Mouse (Mus musculus): Measurements from ENCODE around the gene Rad54l. TPM values are rescaled to one million over a fixed set of nuclear protein-coding genes. Genes with fewer than 3 reads are reported as not detected.

Rad54l gene
- total and polyA plus RNA-seq, 2 experiments from 2014 or later = 2.5 to 3.0 TPM

- TF ChIP-seq CTCF (IDR thresholded peaks at IDR 0.05) = no peak
- Histone ChIP-seq H3K27me3 (ENCODE audit: insufficient read depth, low read length) (no peaks in the 10 kb centered on the region), H3K4me1 (ENCODE audit: insufficient read depth, low read length) (no peaks in the 10 kb centered on the region), H3K9ac (replicated peaks; ENCODE audit: low read length, poor library complexity, severe bottlenecking) (no peak overlapping the region), H3K4me2 (ENCODE audit: low read depth, low read length, poor library complexity, severe bottlenecking) (no peak overlapping the region), H3K9me3 (ENCODE audit: low read length) (no peaks in the 10 kb centered on the region), H3K36me3 (ENCODE audit: insufficient read depth, low read length) (no peaks in the 10 kb centered on the region), H3K4me3 (ENCODE audit: low read depth, low read length) (no peak overlapping the region), H3K27ac (ENCODE audit: low read depth, low read length) (no peak overlapping the region)
- 78% methylated on average over 7 of the region's 7 CpGs for WGBS
- no peak for ATAC-seq (ENCODE audit: low FRiP score)
- no peak for DNase-seq (ENCODE audit: low spot score)
Observed at GRCm38 (mm10) chr4:116048130-116048920, 75.2 kb downstream of the Rad54l start.

GRCm38 (mm10) chr4:116047681-116048080 is 75.8 kb downstream of the Rad54l start:
- ATAC-seq (ENCODE audit: low FRiP score) = no peak
- 92% methylated on average over 1 of the region's 1 CpGs for WGBS
- no peak for TF ChIP-seq CTCF (IDR thresholded peaks at IDR 0.05)

GRCm38 (mm10) chr4:116046604-116047003 is 76.9 kb downstream of the Rad54l start:
- no peak overlapping the region for H3K27ac ChIP-seq (ENCODE audit: low read depth, low read length)
- no peak overlapping the region for H3K4me2 ChIP-seq (ENCODE audit: low read depth, low read length, poor library complexity, severe bottlenecking)
- no peak overlapping the region for H3K4me3 ChIP-seq (ENCODE audit: low read depth, low read length)
- no peaks in the 10 kb centered on the region for H3K36me3 ChIP-seq (ENCODE audit: insufficient read depth, low read length)
- no peak for DNase-seq (ENCODE audit: low spot score)
- H3K4me1 ChIP-seq (ENCODE audit: insufficient read depth, low read length) = no peaks in the 10 kb centered on the region
- no peak for TF ChIP-seq CTCF (IDR thresholded peaks at IDR 0.05)
- no peaks in the 10 kb centered on the region for H3K27me3 ChIP-seq (ENCODE audit: insufficient read depth, low read length)
- H3K9ac ChIP-seq (replicated peaks; ENCODE audit: low read length, poor library complexity, severe bottlenecking) = no peak overlapping the region
- ATAC-seq (ENCODE audit: low FRiP score) = no peak
- H3K9me3 ChIP-seq (ENCODE audit: low read length) = no peaks in the 10 kb centered on the region
- 90% methylated on average over 2 of the region's 2 CpGs for WGBS

More at GRCm38 (mm10) chr4:116047681-116048080, 75.8 kb downstream of the Rad54l start:
- H3K27ac ChIP-seq (ENCODE audit: low read depth, low read length) = no peak overlapping the region
- no peaks in the 10 kb centered on the region for H3K36me3 ChIP-seq (ENCODE audit: insufficient read depth, low read length)
- H3K4me3 ChIP-seq (ENCODE audit: low read depth, low read length) = no peak overlapping the region
- DNase-seq (ENCODE audit: low spot score) = no peak
- no peaks in the 10 kb centered on the region for H3K4me1 ChIP-seq (ENCODE audit: insufficient read depth, low read length)
- H3K4me2 ChIP-seq (ENCODE audit: low read depth, low read length, poor library complexity, severe bottlenecking) = no peak overlapping the region
- H3K27me3 ChIP-seq (ENCODE audit: insufficient read depth, low read length) = no peaks in the 10 kb centered on the region
- H3K9ac ChIP-seq (replicated peaks; ENCODE audit: low read length, poor library complexity, severe bottlenecking) = no peak overlapping the region
- no peaks in the 10 kb centered on the region for H3K9me3 ChIP-seq (ENCODE audit: low read length)

Other genes starting within 250 kb of the Rad54l start
- gene Kncn, start 239.3 kb downstream of the Rad54l start, total RNA-seq (2014; rRNA removed) = 0.09 and 0.11 TPM in 2 replicates
- gene Kncn, start 239.3 kb downstream of the Rad54l start, polyA plus RNA-seq (2015; fragmentation: Nextera tagmentation; extraction: Ambion mirVana) = 0.16 and 0.25 TPM in 2 replicates
- gene 6430628N08Rik, start 233.0 kb downstream of the Rad54l start, total RNA-seq (2014; rRNA removed) = 0.33 and 0.66 TPM in 2 replicates
- 0.94 and 1.2 TPM in 2 replicates for gene 6430628N08Rik, start 233.0 kb downstream of the Rad54l start, polyA plus RNA-seq (2015; fragmentation: Nextera tagmentation; extraction: Ambion mirVana)
- 9.6 and 10.3 TPM in 2 replicates for gene Dmbx1, start 183.8 kb downstream of the Rad54l start, total RNA-seq (2014; rRNA removed)
- 7.7 and 8.7 TPM in 2 replicates for gene Dmbx1, start 183.8 kb downstream of the Rad54l start, polyA plus RNA-seq (2015; fragmentation: Nextera tagmentation; extraction: Ambion mirVana)
- 25.8 and 43.1 TPM in 2 replicates for gene Faah, start 105.8 kb downstream of the Rad54l start, total RNA-seq (2014; rRNA removed)
- 30.6 and 31.2 TPM in 2 replicates for gene Faah, start 105.8 kb downstream of the Rad54l start, polyA plus RNA-seq (2015; fragmentation: Nextera tagmentation; extraction: Ambion mirVana)
- gene Nsun4, start 69.8 kb downstream of the Rad54l start, total RNA-seq (2014; rRNA removed) = 8.7 and 10.9 TPM in 2 replicates
- 8.7 and 8.9 TPM in 2 replicates for gene Nsun4, start 69.8 kb downstream of the Rad54l start, polyA plus RNA-seq (2015; fragmentation: Nextera tagmentation; extraction: Ambion mirVana)
- 247 and 307 TPM in 2 replicates for gene Uqcrh, start 48.6 kb downstream of the Rad54l start, total RNA-seq (2014; rRNA removed)
- 429 and 468 TPM in 2 replicates for gene Uqcrh, start 48.6 kb downstream of the Rad54l start, polyA plus RNA-seq (2015; fragmentation: Nextera tagmentation; extraction: Ambion mirVana)
- gene Lrrc41, start 48.4 kb downstream of the Rad54l start, total RNA-seq (2014; rRNA removed) = 103 and 129 TPM in 2 replicates
- 70.0 and 71.6 TPM in 2 replicates for gene Lrrc41, start 48.4 kb downstream of the Rad54l start, polyA plus RNA-seq (2015; fragmentation: Nextera tagmentation; extraction: Ambion mirVana)
- gene Pomgnt1, start 150 bp upstream of the Rad54l start, total RNA-seq (2014; rRNA removed) = 78.5 and 80.9 TPM in 2 replicates
- 58.1 and 61.9 TPM in 2 replicates for gene Pomgnt1, start 150 bp upstream of the Rad54l start, polyA plus RNA-seq (2015; fragmentation: Nextera tagmentation; extraction: Ambion mirVana)
- 5.2 and 5.6 TPM in 2 replicates for gene Lurap1, start 27.6 kb upstream of the Rad54l start, total RNA-seq (2014; rRNA removed)
- gene Lurap1, start 27.6 kb upstream of the Rad54l start, polyA plus RNA-seq (2015; fragmentation: Nextera tagmentation; extraction: Ambion mirVana) = 2.4 and 2.6 TPM in 2 replicates
- gene Tspan1, start 43.9 kb upstream of the Rad54l start, total RNA-seq (2014; rRNA removed) = 0.57 and 0.77 TPM in 2 replicates
- gene Tspan1, start 43.9 kb upstream of the Rad54l start, polyA plus RNA-seq (2015; fragmentation: Nextera tagmentation; extraction: Ambion mirVana) = 0.26 and 0.31 TPM in 2 replicates
- gene 1700042G07Rik, start 49.7 kb upstream of the Rad54l start, total RNA-seq (2014; rRNA removed) = not detected in 2 replicates
- not detected in 2 replicates for gene 1700042G07Rik, start 49.7 kb upstream of the Rad54l start, polyA plus RNA-seq (2015; fragmentation: Nextera tagmentation; extraction: Ambion mirVana)
- gene Gm49337, start 49.7 kb upstream of the Rad54l start, total RNA-seq (2014; rRNA removed) = not detected in 2 replicates
- gene Gm49337, start 49.7 kb upstream of the Rad54l start, polyA plus RNA-seq (2015; fragmentation: Nextera tagmentation; extraction: Ambion mirVana) = not detected in 2 replicates
- gene Pik3r3, start 97.9 kb upstream of the Rad54l start, total RNA-seq (2014; rRNA removed) = 48.3 and 59.5 TPM in 2 replicates
- gene Pik3r3, start 97.9 kb upstream of the Rad54l start, polyA plus RNA-seq (2015; fragmentation: Nextera tagmentation; extraction: Ambion mirVana) = 39.5 and 47.3 TPM in 2 replicates